Mouse (Mus musculus) bone marrow, adult 2 months (tissue): ENCODE measurements around the gene Kirrel3.

Experiments
- CTCF ChIP-seq: fragments of 200-500 bp; IDR thresholded peaks from 2 replicates; pipeline ENCODE4 v1.5.1; 2011; ENCODE audit warnings: low read length, control low read depth; ENCODE audit not compliant: control insufficient read depth, insufficient read depth
- POLR2A ChIP-seq: fragments of 200-500 bp; IDR thresholded peaks from 2 replicates; pipeline ENCODE4 v1.6.1; 2011; ENCODE audit warnings: low read depth, mild to moderate bottlenecking, control low read depth, low read length, borderline replicate concordance; ENCODE audit not compliant: control insufficient read depth

GRCm38 (mm10) chr9:35007697-35008341 is 522.1 kb downstream of the Kirrel3 start:
- TF ChIP-seq CTCF (no peak), POLR2A (no peak)
